Mouse (Mus musculus) kidney, adult 2 months (tissue): Measurements from ENCODE around the gene Gtpbp2. TPM values are rescaled to one million over a fixed set of nuclear protein-coding genes. Genes with fewer than 3 reads are reported as not detected.

Experiments used
- DNase-seq: peaks from one replicate; pipeline ENCODE4 v3.0.0; 2021
- H3K27ac ChIP-seq: fragments of 200-500 bp; 2 replicates; pipeline ENCODE4 v1.5.1; 2012; ENCODE audit warnings: low read depth, low read length, control low read depth, inconsistent platforms; ENCODE audit not compliant: insufficient read depth
- H3K27me3 ChIP-seq: fragments of 200-500 bp; replicated peaks from 2 replicates; pipeline ENCODE4 v1.6.1; 2012; ENCODE audit warnings: mild to moderate bottlenecking, moderate library complexity, low read length, inconsistent platforms; ENCODE audit not compliant: control insufficient read depth, insufficient read depth
- H3K36me3 ChIP-seq: fragments of 200-500 bp; 2 replicates; pipeline ENCODE4 v1.6.1; 2012; ENCODE audit warnings: mild to moderate bottlenecking, moderate library complexity, low read length, inconsistent platforms; ENCODE audit not compliant: control insufficient read depth, insufficient read depth
- H3K4me1 ChIP-seq: fragments of 200-500 bp; 2 replicates; pipeline ENCODE4 v1.6.1; 2011; ENCODE audit warnings: low read length; ENCODE audit not compliant: control insufficient read depth, insufficient read depth
- H3K4me3 ChIP-seq: fragments of 200-500 bp; 2 replicates; pipeline ENCODE4 v1.5.1; 2011; ENCODE audit warnings: mild to moderate bottlenecking, low read depth, low read length, control low read depth; ENCODE audit not compliant: insufficient read depth
- CTCF ChIP-seq: fragments of 200-500 bp; conservative IDR thresholded peaks from 2 replicates; pipeline ENCODE4 v1.5.1; 2011; ENCODE audit warnings: low read depth, mild to moderate bottlenecking, control low read depth, low read length, moderate library complexity, mixed read lengths; ENCODE audit not compliant: insufficient read depth, insufficient read length
- POLR2A ChIP-seq: fragments of 200-500 bp; IDR thresholded peaks from one replicate; pipeline ENCODE4 v1.6.1; 2011; ENCODE audit warnings: low read depth, low read length, control low read depth
- WGBS: fragments of 180-500 bp; shearing (Covaris S2); methylation state at CpG from one replicate; pipeline ENCODE4 v1.1.7; 2018; 5-methylcytosine and 5-hydroxymethylcytosine counted together
- polyA plus RNA-seq: library from polyadenylated mRNA; depleted of rRNA; stranded (reverse); fragments of >200 nt; gene quantifications from 2 replicates; pipeline ENCODE4 v1.2.3, GENCODE M21; 2012

Gene Gtpbp2
- polyA plus RNA-seq, 1 experiment: 69.7 TPM

DNA sequence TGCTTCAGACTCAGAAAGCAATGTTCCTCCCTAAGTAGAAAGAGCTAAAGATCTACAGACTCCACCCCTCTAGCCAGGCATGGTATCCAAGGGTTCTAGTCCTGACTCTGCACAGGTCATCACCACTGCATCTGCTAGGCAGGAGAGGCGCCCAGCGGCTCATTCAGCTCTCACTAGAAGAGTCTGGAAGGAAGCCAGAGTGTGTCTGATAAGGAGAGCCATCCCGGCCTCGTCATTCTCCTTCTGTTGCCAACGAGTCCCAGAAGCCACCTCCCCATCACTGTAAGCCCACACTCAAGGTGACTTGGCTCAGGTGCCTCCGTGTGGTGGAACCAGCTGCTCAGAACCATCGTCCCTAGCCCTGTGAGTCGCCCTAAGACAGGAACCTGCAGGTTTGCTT lies 28.0 kb upstream of the Gtpbp2 start:
- no peaks in the 10 kb centered on the region for H3K36me3 ChIP-seq
- no peak for DNase-seq
- TF ChIP-seq CTCF (no peak), POLR2A (no peak)
- 73% methylated on average over 8 of the region's 8 CpGs for WGBS
- H3K4me3 ChIP-seq: no peak overlapping the region
- H3K27me3 ChIP-seq: no peaks in the 10 kb centered on the region
- peaks cover 4% of the 10 kb centered on the region; the same call in 1 of the 2 replicates for H3K4me1 ChIP-seq
- H3K27ac ChIP-seq: peak overlapping the region; percentile 17; the same call in 1 of the 2 replicates

DNA sequence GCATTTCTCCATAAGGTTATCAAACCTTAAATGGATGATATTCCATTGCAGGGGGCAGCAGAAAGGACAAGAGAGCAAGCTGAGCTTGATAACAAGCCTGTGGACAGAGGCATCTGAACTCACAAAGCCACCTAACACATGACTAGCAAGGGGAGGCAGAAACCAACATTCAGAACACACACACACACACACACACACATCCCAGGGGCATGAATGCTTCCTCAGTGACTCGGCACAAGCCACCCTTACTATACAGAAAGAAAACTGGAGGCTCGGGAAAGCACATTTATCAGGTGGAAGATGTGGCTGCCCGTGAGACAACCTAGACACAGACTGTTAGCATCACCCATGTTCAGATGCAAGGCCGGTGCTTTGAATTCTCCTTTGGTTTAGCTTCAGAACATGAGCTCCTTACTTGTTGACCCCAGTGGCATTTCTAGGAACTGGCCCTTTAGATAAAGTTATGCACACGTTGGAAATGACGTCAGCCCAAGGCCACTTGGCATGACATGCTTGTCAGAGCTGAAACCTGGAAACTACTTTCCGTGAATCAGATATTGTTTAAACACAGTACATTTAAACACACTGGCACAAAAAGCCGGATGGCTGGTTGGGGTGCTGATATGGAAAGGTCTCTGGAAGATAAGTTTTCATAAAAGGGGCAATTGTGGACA lies 22.1 kb upstream of the Gtpbp2 start:
- Histone ChIP-seq H3K27ac (no peak overlapping the region), H3K4me3 (no peak overlapping the region), H3K36me3 (no peaks in the 10 kb centered on the region), H3K4me1 (no peaks in the 10 kb centered on the region), H3K27me3 (no peaks in the 10 kb centered on the region)
- TF ChIP-seq CTCF: no peak
- TF ChIP-seq POLR2A: no peak
- WGBS: 77% methylated on average over 8 of the region's 8 CpGs
- DNase-seq: no peak

DNA sequence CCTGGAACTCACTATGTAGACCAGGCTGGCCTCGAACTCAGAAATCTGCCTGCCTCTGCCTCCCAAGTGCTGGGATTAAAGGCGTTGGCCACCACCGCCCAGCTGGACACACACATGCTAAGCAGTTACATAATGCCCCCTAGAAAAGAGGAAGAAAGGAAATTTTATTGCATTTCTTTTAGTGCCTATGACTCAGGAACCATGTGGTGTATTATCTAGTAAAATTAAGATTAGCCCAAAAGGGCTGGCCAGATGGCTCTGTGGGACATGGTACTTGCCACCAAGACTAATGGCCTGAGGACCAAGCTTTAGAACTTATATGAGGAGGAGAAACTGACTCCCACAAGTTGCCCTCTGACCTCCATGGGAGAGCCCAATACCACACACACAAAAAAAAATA lies 21.0 kb upstream of the Gtpbp2 start:
- no peaks in the 10 kb centered on the region for H3K36me3 ChIP-seq
- H3K27me3 ChIP-seq: no peaks in the 10 kb centered on the region
- TF ChIP-seq CTCF: no peak
- no peak for TF ChIP-seq POLR2A
- no peak for DNase-seq
- 89% methylated on average over 3 of the region's 3 CpGs for WGBS
- H3K4me1 ChIP-seq: no peaks in the 10 kb centered on the region
- no peak overlapping the region for H3K27ac ChIP-seq
- no peak overlapping the region for H3K4me3 ChIP-seq

DNA sequence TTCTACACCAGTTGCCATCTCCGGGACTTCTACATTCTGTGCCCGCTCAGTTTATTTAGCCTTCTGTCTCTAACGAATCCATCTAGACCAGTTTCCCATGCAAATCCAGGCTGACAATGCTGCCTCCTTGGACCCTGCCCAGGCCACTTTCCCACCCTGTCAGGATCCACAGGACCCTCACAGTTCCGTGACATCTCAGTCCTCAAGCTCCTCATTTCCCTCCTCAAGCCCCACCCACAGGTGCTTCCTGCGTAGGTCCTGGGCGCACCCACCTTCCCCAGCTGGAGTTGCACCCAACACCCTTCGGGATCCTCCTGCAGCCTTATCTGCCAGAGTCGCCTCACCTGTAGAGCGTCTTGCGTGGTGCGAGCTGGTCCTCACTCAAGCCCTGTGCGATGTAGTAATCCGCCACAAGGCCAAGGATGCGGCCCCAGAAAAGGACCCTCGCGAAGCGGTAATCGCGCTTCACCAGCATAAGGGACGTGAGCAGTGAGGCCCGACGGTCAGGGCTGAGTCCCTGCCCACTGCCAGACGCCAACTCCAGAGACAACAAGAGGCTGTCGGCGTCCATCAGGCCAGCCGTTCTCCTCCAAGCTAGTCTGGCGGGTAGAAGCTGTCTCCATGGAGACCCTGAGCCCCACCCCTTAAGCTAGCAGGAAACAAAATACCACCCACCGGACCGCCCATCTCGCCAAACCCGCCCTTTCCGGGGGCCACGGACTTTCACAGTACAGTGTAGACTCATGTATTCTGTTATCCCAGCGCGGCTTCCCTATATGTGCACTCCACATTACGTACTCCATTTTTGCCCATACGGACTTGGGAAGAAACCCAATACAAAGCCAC lies 17.0 kb upstream of the Gtpbp2 start, which contains the start of gene Rsph9:
Rsph9 (minus strand) TSS at position 639 of the 846 bp plus-strand sequence.
- H3K4me1 ChIP-seq: no peaks in the 10 kb centered on the region
- 6% methylated on average over 37 of the region's 37 CpGs for WGBS
- no peaks in the 10 kb centered on the region for H3K27me3 ChIP-seq
- TF ChIP-seq CTCF (no peak), POLR2A (no peak)
- peak; percentile 92 for DNase-seq
- no peak within 1 kb of the TSS for H3K27ac ChIP-seq
- H3K4me3 ChIP-seq: peak within 1 kb of the TSS; percentile 57
- H3K36me3 ChIP-seq: no peaks in the 10 kb centered on the region

DNA sequence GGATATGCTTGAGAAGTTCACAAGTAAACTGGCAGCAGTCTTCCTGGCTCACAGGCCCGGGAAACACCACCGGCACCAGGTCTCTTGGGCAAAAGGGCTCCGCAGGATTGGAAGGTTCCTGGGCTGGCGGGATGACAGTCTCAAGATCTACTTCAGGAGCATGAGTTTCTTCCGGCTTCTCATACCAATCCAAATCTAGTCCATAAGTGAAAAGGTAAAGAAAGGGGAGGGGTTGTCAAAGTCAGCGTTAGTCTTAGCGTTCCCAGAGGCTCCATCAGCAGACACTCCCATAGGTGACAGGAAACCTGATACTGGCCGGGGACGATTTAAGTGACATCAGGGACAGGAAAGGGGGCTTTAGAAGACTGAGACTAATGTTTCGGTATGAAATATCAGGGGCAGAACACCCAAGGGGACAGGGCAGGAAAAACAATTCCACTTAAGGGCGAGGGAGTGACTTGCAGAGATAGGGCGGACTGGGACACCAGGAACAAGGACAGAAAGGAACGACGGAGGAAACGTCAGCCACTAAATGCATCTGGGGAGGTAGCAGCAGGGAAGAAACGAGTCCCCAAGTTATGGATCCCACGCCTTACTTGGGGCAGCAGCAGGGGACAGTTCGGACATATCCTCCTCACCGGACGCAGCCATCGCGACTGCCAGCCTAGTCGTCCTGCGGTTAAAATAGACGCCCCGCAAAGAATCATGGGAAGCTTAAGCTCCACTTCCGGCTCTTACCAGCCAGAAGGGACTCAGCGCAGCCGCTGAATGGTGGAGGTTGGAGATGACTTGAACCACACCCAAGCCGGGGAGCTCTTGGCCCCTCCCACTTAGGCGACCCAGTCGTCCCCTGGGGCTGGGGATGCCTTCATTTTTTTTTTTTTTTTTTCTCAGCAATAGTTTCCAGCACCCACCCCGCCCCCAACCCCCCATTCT lies 7.7 kb upstream of the Gtpbp2 start, which contains the start of gene Mad2l1bp:
Mad2l1bp (minus strand) TSS at position 707 of the 936 bp plus-strand sequence.
- WGBS: 1% methylated on average over 33 of the region's 33 CpGs

DNA sequence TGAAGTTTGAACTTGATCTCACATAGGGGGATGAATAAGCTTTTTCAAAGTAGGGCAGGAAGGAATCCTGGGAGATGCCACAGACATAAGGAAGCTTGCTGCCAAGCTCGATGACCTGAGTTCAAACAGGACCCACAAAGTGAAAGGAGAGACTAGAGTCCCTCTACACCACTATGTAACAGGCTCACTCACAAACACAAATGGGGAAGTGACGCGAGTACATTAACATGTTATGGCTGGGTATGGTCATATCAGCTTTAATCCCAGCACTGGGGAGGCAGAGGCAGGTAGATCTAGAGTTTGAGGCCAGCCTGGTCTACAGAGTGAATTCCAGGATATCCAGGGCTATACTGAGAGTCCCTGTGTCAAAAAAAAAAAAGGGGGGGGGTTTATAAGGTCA lies 6.5 kb upstream of the Gtpbp2 start:
- no peak overlapping the region for H3K4me3 ChIP-seq
- 84% methylated on average over 3 of the region's 3 CpGs for WGBS
- H3K4me1 ChIP-seq: 0 out of 2 replicates have a peak, but pooled peaks cover 6% of the 10 kb centered on the region
- H3K36me3 ChIP-seq: no peaks in the 10 kb centered on the region
- H3K27ac ChIP-seq: no peak overlapping the region
- TF ChIP-seq CTCF: no peak
- no peak for TF ChIP-seq POLR2A
- H3K27me3 ChIP-seq: no peaks in the 10 kb centered on the region
- no peak for DNase-seq

More for the DNA sequence above, 7.7 kb upstream of the Gtpbp2 start, which contains the start of gene Mad2l1bp:
- H3K36me3 ChIP-seq: no peaks in the 10 kb centered on the region
- no peaks in the 10 kb centered on the region for H3K27me3 ChIP-seq
- H3K4me1 ChIP-seq: 0 out of 2 replicates have a peak, but pooled peaks cover 3% of the 10 kb centered on the region
- peak within 1 kb of the TSS; percentile 79 for H3K4me3 ChIP-seq
- H3K27ac ChIP-seq: peak within 1 kb of the TSS; percentile 56
- DNase-seq: peak; percentile 96
- TF ChIP-seq CTCF: no peak
- peak; percentile 94 for TF ChIP-seq POLR2A
